Mouse (Mus musculus) stomach, embryonic 14.5 days (tissue): ENCODE data around the gene H3f3a. TPM values are rescaled to one million over a fixed set of nuclear protein-coding genes. Genes with fewer than 3 reads are reported as not detected.

Experiments
- ATAC-seq: fragments of 200-750 bp; cut with Nextera tagmentation; 2 replicates; pipeline ENCODE4 v1.8.0; 2017; ENCODE audit warnings: low read depth, moderate TSS enrichment; ENCODE audit not compliant: insufficient number of reproducible peaks, insufficient read depth, low FRiP score
- H3K27ac ChIP-seq: fragments of 300-500 bp; sonication (generic); 2 replicates; pipeline ENCODE4 v1.5.1; 2014; ENCODE audit warnings: mild to moderate bottlenecking, low read length, moderate library complexity, mixed read lengths
- H3K27me3 ChIP-seq: fragments of 300-500 bp; sonication (generic); 2 replicates; pipeline ENCODE4 v1.6.1; 2014; ENCODE audit warnings: low read length, control low read depth, mixed read lengths; ENCODE audit not compliant: control insufficient read depth, insufficient read depth
- H3K36me3 ChIP-seq: fragments of 300-500 bp; sonication (generic); 2 replicates; pipeline ENCODE4 v1.6.1; 2014; ENCODE audit warnings: mild to moderate bottlenecking, control low read depth, low read length, moderate library complexity, mixed read lengths; ENCODE audit not compliant: control insufficient read depth, insufficient read depth
- H3K4me1 ChIP-seq: fragments of 300-500 bp; sonication (generic); 2 replicates; pipeline ENCODE4 v1.6.1; 2014; ENCODE audit warnings: low read length, control low read depth, mixed read lengths; ENCODE audit not compliant: control insufficient read depth, insufficient read depth
- H3K4me2 ChIP-seq: fragments of 300-500 bp; sonication (generic); replicated peaks from 2 replicates; pipeline ENCODE4 v1.6.1; 2014; ENCODE audit warnings: low read depth, low read length, control low read depth
- H3K4me3 ChIP-seq: fragments of 300-500 bp; sonication (generic); 2 replicates; pipeline ENCODE4 v1.5.1; 2014; ENCODE audit warnings: low read depth, low read length, control low read depth
- H3K9ac ChIP-seq: fragments of 300-500 bp; sonication (generic); replicated peaks from 2 replicates; pipeline ENCODE4 v1.6.1; 2014; ENCODE audit warnings: low read depth, mild to moderate bottlenecking, control low read depth, low read length, moderate library complexity, mixed read lengths
- H3K9me3 ChIP-seq: fragments of 300-500 bp; sonication (generic); 2 replicates; pipeline ENCODE4 v1.6.1; 2016; ENCODE audit warnings: low read depth, low read length, control low read depth; ENCODE audit not compliant: control insufficient read depth
- WGBS: fragments of 180-500 bp; shearing (Covaris S2); extraction: QIAGEN DNeasy Blood & Tissue Kit; methylation state at CpG from one replicate; pipeline ENCODE4 v1.1.7; 2014; 5-methylcytosine and 5-hydroxymethylcytosine counted together
- polyA plus RNA-seq: library from polyadenylated mRNA; unstranded; fragments of >200 nt; fragmentation: Nextera tagmentation; extraction: Ambion mirVana; gene quantifications from 2 replicates; pipeline ENCODE4 v1.2.1, GENCODE M21; 2014

Gene H3f3a
- polyA plus RNA-seq, 1 experiment from 2014 or later: 2,483 TPM

DNA sequence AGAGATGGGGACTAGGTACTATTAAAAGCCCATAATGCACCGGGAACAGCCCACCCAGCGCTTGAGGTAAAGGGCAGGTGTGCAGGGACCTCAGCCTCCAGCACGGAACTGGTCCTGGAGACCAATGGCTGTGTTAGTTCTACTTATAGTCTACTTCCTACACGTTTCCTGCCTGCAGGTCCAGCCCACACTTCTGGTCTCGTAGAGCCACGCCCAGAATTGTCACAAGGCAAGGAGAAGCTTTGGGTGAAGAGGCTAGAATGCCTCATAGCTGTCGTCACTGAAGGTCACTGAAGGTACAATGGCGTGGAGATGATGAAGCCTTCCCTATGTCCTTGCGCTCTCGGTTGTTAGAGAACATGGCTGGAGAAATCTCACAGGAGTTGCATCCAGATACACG, 16.0 kb upstream of the H3f3a start:
- no peaks in the 10 kb centered on the region for H3K27me3 ChIP-seq
- no peaks in the 10 kb centered on the region for H3K9me3 ChIP-seq
- no peak for ATAC-seq
- H3K27ac ChIP-seq: no peak overlapping the region
- 0 out of 2 replicates have a peak overlapping the region, but pooled peaks have one; percentile 17 for H3K4me2 ChIP-seq
- WGBS: 77% methylated on average over 11 of the region's 11 CpGs
- no peak overlapping the region for H3K4me3 ChIP-seq
- no peak overlapping the region for H3K9ac ChIP-seq
- H3K36me3 ChIP-seq: no peaks in the 10 kb centered on the region
- peaks cover 5% of the 10 kb centered on the region; the same call in 1 of the 2 replicates for H3K4me1 ChIP-seq

DNA sequence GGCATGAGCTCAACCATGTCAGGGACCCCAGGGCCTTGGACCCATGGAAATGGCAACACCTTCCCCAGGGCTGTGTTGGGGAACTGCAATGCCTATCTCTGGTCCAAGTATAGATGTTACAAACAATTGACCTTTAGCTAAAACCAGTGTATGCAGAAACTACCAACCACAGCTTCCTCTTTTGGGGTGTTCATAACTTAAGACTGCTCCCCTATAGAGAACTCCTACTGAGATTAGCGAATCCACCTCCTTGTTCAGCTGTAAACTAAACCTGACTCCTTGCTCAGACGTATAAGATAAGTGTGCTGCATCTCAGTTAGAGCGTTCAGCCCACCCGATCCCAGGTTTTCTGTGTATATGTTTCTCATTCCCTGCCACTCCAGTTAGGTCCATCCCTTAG, 12.9 kb upstream of the H3f3a start:
- no peak overlapping the region for H3K4me3 ChIP-seq
- no peak overlapping the region for H3K9ac ChIP-seq
- H3K27me3 ChIP-seq: no peaks in the 10 kb centered on the region
- peaks cover 5% of the 10 kb centered on the region; the same call in 1 of the 2 replicates for H3K4me1 ChIP-seq
- no peak overlapping the region for H3K27ac ChIP-seq
- no peak overlapping the region for H3K4me2 ChIP-seq
- no peak for ATAC-seq
- no peaks in the 10 kb centered on the region for H3K36me3 ChIP-seq
- H3K9me3 ChIP-seq: no peaks in the 10 kb centered on the region
- WGBS: 91% methylated on average over 4 of the region's 4 CpGs

DNA sequence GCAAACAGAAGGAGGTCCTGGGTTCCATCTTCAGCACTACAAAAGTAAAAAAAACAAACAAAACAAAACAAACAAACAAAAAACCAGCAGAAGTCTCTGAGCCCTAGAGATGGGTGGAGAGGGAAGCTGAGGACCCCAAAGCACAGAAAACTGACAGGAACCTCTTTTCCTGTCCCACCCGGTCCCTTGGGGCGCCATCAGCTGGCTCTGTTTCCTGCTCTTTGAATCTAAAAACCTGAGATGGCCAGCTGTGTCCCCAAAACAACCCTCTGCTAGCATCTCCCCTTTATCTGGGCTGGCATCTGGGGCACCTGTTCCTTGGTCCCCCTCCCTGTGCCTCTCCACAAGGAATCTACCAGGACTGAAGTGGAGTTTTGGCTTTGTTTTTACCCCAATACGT, 11.0 kb upstream of the H3f3a start:
- H3K4me2 ChIP-seq: no peak overlapping the region
- H3K4me3 ChIP-seq: no peak overlapping the region
- no peak for ATAC-seq
- H3K4me1 ChIP-seq: no peaks in the 10 kb centered on the region
- H3K27ac ChIP-seq: no peak overlapping the region
- WGBS: 69% methylated on average over 3 of the region's 3 CpGs
- H3K9me3 ChIP-seq: no peaks in the 10 kb centered on the region
- no peak overlapping the region for H3K9ac ChIP-seq
- H3K27me3 ChIP-seq: no peaks in the 10 kb centered on the region
- H3K36me3 ChIP-seq: no peaks in the 10 kb centered on the region

DNA sequence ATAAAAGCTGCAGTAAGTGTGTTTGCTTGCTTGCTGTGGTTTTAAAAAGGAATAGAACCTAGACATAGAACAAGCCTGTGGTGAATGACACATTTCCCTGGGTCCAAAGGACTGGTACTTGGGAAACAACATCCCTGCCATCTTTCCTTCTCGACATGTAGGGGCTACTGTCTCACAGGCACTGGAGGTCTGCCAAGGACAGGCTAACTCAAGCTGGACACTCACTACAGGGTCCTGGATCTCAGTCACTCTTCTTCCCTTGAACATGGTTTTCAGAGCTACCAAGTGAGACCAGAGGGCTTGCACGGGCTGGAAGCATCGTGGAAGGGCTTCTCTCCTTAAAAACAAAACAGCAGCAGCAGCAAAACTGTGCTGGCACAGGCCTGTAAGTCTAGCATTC, 10.0 kb upstream of the H3f3a start:
- H3K36me3 ChIP-seq: no peaks in the 10 kb centered on the region
- H3K4me2 ChIP-seq: no peak overlapping the region
- no peak for ATAC-seq
- no peaks in the 10 kb centered on the region for H3K9me3 ChIP-seq
- 80% methylated on average over 3 of the region's 3 CpGs for WGBS
- no peak overlapping the region for H3K9ac ChIP-seq
- H3K27ac ChIP-seq: no peak overlapping the region
- no peaks in the 10 kb centered on the region for H3K4me1 ChIP-seq
- H3K27me3 ChIP-seq: no peaks in the 10 kb centered on the region
- no peak overlapping the region for H3K4me3 ChIP-seq

DNA sequence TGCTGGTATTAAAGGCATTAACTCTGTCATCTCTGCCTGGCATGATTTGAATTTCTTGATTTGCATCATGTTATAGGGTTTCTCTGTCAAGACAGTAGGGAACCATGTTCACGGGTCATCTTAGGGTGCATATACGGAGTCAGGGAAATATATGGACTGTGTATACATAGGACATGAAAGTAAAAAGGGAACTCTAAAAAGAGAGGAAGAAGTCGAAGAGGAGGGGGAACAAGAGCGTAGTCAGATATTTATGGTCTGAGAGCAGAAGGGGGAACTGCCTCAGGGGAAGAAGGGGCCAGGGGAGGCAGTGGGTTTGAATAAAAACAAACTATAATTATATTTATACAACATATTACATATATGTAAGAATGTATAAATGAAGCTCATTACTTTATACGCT, 8.5 kb upstream of the H3f3a start:
- Histone ChIP-seq H3K9ac (no peak overlapping the region), H3K9me3 (no peaks in the 10 kb centered on the region), H3K4me1 (no peaks in the 10 kb centered on the region), H3K27me3 (no peaks in the 10 kb centered on the region), H3K27ac (no peak overlapping the region), H3K4me2 (no peak overlapping the region), H3K36me3 (no peaks in the 10 kb centered on the region), H3K4me3 (no peak overlapping the region)
- ATAC-seq: no peak
- 86% methylated on average over 5 of the region's 5 CpGs for WGBS

DNA sequence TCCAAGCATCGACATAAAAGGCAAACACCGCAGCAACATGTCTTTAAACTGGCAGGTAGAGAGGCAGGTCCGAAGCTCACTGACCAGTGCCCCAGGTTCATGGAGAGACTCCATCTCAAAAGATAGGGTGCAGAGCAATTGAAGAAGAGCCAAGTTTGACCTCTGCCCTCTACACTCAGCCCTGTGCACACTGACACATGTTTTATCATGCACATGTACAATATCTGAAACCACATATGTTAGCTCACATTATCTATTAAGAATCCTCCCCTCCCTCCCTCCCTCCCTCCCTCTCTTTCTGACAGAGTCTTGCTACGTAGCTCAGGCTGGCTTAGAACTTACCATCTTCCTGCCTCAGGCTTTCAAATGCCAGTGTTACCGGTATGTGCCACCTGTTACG, 7.4 kb upstream of the H3f3a start:
- Histone ChIP-seq H3K36me3 (no peaks in the 10 kb centered on the region), H3K4me1 (no peaks in the 10 kb centered on the region), H3K27ac (no peak overlapping the region), H3K4me3 (no peak overlapping the region), H3K9me3 (no peaks in the 10 kb centered on the region), H3K9ac (no peak overlapping the region), H3K27me3 (no peaks in the 10 kb centered on the region), H3K4me2 (no peak overlapping the region)
- WGBS: 83% methylated on average over 6 of the region's 6 CpGs
- ATAC-seq: peak; percentile 70; the same call in 1 of the 2 replicates

DNA sequence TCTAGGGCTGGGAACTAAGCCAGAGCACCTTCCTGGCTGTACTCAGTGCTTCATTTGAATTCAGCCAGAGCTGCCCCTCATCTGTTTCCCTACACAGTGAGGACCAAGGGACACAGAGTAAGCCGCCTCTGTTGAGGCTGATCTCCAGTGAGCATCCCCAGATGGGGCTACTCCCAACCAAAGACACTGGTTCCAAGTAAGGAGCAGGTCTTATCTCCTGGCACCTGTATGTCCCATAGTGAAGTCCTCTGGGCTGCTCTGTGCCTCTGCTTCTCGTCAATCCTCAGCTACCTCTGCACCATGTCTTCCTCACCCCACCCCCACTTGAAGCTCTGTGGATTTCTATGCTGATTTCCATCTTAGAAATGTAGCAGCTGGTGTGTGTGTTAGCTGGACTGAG, 4.3 kb upstream of the H3f3a start:
- Histone ChIP-seq H3K9me3 (no peaks in the 10 kb centered on the region), H3K36me3 (no peaks in the 10 kb centered on the region), H3K27me3 (no peaks in the 10 kb centered on the region), H3K9ac (no peak overlapping the region), H3K4me2 (no peak overlapping the region), H3K4me1 (peaks cover 5% of the 10 kb centered on the region; the same call in 1 of the 2 replicates), H3K4me3 (no peak overlapping the region), H3K27ac (no peak overlapping the region)
- 62% methylated on average over 2 of the region's 2 CpGs for WGBS
- ATAC-seq: peak; percentile 17; the same call in 1 of the 2 replicates

DNA sequence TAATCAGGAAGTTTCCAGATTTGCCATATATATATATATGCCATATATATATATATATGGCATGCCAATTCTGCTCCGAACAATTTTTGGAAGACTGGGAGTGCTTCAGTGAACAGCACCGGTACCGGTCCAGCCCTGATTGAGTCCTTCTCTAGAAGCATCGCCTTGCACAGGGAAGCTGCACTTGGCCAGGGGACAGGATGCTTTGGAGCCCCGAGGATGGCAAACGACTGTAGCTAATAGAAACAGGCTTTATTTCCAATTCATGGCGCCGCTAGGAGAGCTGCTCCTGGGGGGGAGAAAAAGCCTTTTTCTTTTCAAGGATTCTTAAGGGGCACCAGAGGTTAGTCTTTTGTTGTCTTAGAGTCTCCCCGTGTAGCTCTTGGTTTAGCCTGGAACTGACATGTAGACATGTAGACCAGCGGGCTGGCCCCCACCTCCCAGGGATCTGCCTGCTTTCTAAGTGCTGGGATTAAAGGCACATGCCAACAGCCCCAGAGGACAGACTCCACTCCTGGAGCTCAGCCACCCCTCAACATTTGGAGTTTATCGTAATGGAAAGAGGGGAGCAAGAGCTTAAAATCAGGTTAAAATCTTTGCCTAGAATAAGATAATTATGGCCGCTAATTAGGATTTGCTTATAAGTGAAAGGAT, 1.8 kb upstream of the H3f3a start:
- no peak for ATAC-seq
- Histone ChIP-seq H3K27me3 (no peaks in the 10 kb centered on the region), H3K27ac (no peak overlapping the region), H3K9me3 (no peaks in the 10 kb centered on the region), H3K36me3 (peaks cover 4% of the 10 kb centered on the region; the same call in 1 of the 2 replicates), H3K4me1 (peaks cover 8% of the 10 kb centered on the region; the same call in 1 of the 2 replicates), H3K9ac (no peak overlapping the region), H3K4me2 (no peak overlapping the region), H3K4me3 (no peak overlapping the region)
- WGBS: 69% methylated on average over 12 of the region's 12 CpGs

DNA sequence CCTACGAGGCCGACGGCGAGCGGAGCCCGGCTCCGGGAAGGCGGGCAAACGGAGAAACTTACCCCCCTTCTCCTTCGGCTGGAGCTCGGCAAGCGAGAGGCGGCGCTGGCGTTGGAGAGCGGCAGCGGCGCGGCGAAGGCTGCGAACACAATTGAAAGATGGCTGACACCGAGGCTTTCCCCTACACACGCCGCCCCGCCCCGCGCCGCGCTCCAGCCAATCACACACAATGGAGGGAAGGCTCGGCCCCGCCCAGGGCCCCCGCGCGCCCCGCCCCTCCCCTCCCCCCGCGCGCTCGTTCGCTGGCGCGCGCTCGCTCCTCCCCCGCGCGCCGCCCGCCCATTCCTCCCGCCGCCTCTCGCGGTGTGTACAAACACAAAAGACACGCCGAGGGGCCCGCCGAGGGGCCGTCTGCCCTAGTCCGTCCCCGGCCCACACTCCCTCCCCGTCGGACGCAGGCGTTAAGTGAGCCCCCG, 296 bp downstream of the H3f3a start:
- no peaks in the 10 kb centered on the region for H3K9me3 ChIP-seq
- H3K4me3 ChIP-seq: peak overlapping the region; percentile 75
- peaks cover 9% of the 10 kb centered on the region; the same call in 1 of the 2 replicates for H3K4me1 ChIP-seq
- peak overlapping the region; percentile 99 for H3K9ac ChIP-seq
- peak overlapping the region; percentile 100 for H3K27ac ChIP-seq
- peak; percentile 94 for ATAC-seq
- H3K36me3 ChIP-seq: peaks cover 22% of the 10 kb centered on the region
- under 1% methylated on average over 61 of the region's 65 CpGs for WGBS
- peak overlapping the region; percentile 64; the same call in 1 of the 2 replicates for H3K4me2 ChIP-seq
- no peaks in the 10 kb centered on the region for H3K27me3 ChIP-seq
